Mouse (Mus musculus) heart, adult 2 months (tissue): ENCODE measurements around the gene Kirrel3.

Experiments used
- EP300 ChIP-seq: fragments of 200-500 bp; IDR thresholded peaks from 2 replicates; pipeline ENCODE4 v1.6.1; 2011; ENCODE audit warnings: low read depth, low read length, control low read depth; ENCODE audit not compliant: insufficient read depth
- POLR2A ChIP-seq: fragments of 200-500 bp; IDR thresholded peaks from 2 replicates; pipeline ENCODE4 v1.6.1; 2011; ENCODE audit warnings: mild to moderate bottlenecking, low read depth, low read length, control low read depth; ENCODE audit not compliant: insufficient read depth

DNA sequence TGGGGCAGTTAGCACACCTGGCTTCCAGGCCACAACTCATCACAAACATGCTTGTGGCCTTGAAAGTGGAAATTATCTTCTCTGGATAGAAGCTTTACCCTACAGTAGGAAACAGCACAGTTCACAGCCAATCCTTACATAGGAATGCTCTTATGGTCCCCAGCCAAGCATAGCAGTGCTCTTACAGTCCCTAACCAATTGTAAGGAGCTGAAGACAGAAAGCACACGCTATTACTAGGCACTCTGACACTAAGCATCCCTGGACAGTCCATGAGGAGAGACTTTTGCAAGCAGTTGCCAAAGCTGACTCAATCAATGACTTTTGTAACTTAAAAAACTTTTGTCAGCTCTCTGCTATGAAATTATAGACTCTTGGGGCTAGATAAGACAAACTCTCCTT, 181.5 kb downstream of the Kirrel3 start:
- TF ChIP-seq POLR2A (no peak), EP300 (no peak)
